Mouse (Mus musculus): ENCODE data around the gene Gm10778.
"Not testable (repeated sequence)": the region's sequence is repeated elsewhere in the genome, so short reads cannot be mapped to it uniquely, and the experiment has no call there.

Gene Gm10778

DNA sequence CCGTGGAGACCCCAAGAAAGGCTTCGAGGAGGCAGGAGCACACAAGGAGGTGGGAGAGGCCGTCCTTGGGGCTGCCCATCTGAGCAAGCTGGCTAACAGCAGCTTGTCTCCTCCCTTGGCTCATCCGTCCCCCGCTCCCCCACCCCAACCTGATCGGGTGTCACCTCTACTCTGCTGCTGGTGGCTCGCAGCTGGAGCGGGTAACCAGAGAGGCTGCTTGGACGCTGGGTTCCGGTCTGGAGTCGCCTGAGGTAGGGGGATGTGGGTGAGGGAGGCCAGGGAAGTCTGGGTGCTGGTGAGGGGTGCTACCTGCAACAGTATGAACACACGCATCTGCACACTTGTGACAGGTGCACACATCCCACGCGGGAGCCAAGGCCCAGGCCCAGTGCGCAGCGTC, 20.5 kb upstream of the Gm10778 start, which contains the start of gene Ankrd24:
Ankrd24 (plus strand) TSS at position 151 of the 400 bp plus-strand sequence.
- DNase-seq (ENCODE audit: low read depth, low spot score), result no peak

DNA sequence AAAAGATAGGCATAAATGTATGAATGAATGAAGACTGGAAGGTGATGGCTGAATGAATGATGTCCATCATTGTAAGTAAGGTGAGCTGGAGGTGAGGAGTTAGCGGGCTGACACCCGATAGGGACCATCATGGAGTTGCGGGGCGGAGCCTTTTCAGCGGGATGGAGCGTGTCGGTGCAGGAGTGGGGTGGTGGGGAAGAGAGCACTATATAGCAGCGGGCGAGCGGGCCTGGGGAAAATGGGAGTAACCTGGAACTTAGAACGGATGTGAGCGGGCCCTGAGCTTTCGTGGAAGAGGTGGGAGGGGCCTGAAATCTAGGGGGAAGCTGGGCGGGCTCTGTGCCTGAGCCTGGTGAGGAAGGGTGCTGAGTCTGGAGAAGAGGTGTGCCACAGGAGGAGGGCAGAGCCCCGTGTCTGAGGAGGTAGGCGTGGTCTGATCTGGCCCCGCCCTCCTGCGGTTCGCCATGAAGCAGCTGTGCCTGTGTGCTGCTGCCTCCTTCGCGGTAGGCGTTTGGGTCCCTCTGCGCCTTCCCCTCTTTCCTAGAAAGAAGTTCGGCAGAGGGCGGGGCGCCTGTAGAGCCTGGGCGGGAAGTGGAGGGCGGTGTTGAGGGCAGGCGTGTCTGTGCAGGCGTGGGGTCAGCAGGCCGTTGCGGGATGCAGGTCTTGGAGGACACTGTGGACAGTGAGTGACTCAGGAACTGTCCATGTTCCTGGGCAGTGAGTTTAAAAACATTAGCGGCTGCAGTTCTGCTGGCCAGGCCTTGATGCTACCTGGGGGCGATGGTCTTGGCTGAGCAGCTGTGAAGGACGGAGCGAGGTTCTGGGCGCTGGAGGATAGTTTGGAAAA, 15.4 kb upstream of the Gm10778 start:
- peak; percentile 60 for DNase-seq (ENCODE audit: low read depth, low spot score)

DNA sequence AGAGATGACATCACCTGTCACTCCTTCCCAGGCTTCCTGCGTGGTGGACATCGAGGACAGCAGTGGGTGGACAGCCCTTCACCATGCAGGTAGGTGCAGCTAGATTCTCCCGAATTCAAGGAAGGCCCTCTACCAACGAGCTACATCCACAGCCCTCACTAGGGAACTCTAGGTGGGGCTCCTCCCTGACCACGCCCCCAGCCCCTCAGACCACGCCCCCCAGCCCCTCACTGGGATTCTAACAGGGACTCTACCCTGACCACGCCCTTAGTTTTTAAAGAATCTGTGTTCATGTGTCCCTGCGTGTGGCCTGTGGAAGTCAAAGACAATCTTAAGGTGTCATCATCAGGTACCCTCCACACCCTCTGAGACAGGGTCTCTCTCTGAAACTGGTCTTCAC, 12.5 kb upstream of the Gm10778 start:
- DNase-seq (ENCODE audit: low read depth, low spot score), result no peak

DNA sequence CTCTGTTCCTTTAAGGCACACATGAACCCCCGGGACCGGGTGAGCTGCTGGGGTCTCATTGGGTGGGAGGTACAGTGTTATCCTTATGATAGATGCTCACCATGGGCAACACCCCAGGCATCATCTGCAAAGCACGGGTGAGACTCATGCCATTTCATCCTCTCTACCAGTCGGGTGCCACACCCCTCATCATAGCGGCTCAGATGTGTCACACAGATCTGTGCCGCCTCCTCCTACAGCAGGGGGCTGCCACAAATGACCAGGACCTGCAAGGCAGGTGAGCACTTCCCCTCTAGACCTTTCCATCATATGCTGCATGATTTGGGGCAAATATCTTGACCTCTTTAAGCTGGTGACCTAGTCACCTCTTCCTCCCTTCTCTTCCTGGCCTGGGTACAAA, 10.8 kb upstream of the Gm10778 start:
- DNase-seq (ENCODE audit: low read depth, low spot score), result no peak

DNA sequence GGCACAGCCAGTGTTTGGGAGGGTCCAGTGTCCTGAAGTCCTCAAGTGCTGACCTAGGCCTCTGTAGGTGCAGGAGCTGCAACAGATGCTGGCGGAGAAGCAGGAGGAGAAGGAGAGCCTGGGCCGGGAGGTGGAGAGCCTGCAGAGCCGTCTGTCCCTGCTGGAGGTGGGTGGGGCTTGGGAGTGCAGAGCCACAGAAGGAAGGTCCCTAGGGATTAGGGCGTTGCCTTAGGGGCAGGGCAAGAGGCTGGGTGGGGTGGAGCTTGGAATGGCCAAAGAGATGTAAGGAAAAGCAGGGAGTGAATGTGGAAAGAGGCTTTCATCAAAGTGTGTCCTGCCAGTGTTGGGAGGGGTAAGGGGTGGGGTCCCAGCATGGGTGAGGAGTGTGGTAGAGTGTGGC, 8.0 kb upstream of the Gm10778 start:
- DNase-seq (ENCODE audit: low read depth, low spot score), result not testable (repeated sequence)

DNA sequence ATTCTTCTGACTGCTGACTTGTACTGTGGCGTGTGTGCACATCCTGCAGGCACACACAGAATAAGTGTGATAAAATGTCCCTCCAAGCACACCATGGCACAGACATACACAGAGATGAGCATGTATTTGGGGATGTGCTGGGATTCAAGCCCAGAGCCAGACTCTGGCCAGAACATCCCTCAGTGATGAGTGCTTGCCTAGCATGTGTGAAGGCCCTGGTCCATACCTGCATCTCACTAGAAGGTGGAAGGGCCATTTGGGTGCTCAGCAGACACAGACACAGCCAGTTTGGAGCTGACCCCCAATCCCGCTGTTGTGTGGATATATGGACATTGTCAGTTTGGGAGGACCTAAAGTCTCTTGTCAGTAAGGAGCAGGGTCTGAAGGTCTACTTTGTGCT, 7.3 kb upstream of the Gm10778 start:
- DNase-seq (ENCODE audit: low read depth, low spot score), result no peak

DNA sequence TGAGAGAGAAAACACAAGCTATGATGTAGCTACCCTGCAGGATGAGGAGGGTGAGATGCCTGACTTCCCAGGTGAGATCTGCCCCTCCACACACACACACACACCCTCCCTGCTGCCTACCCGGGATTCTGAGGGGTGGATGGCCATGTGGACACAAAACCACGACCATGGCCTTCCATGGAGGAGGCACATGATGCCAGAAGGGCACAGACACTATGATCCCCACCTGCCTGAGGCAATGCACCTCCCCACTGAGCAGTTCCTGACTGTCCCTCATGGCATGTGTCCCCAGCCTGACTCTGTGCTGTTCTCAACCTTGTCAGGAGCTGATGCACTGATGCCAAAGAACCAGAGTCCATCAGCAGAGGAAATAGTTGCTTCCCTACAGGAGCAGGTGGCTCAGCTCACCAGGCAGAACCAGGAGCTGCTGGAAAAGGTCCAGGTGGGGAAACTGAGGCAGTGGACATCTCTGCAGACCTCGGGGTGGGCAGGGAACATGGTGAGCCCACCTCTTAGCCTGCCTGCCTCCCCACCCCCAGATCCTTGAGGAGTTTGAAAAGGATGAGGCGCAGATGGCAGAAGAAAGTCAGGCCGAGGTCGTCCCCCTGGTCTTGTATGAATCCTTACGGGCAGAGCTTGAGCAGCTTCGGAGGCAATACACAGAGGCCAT, 6.7 kb upstream of the Gm10778 start:
- no peak for DNase-seq (ENCODE audit: low read depth, low spot score)

DNA sequence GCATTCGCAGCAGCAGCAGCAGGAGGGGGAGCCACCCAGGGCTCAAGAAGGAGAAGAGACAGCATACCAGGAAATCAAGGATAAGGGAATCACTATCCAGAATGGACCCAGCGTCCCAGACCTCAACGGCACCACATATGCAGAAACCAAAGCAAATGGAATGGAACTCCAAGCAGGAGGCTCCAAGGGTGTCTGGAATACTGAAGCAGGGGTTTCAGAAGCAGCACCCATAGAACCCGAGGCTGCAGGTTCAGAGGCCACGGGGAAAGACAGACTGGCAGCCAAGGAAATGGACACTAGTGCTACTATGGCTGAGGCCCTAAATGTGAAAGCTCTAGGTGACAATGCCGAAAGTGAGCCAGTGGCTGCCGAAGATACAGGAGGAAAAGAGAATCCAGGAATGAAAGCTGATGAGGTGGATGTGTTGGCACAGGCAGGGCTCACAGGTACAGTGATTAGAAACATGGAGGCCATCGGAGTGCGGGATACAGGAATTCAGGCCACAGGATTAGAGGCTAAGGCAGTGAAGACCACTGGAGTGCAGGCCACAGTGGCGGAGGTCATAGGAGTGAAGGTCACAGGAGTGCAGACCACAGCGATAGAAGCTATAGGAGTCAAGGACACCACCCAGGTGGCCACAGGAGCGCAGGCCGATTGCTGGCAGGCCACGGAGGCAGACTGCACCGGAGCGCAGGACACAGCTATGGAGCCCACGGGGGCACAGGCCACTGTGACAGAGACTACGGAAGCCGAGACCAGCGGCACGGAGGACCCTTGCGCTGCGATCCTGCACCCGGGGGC, 6.0 kb upstream of the Gm10778 start:
- no peak for DNase-seq (ENCODE audit: low read depth, low spot score)

DNA sequence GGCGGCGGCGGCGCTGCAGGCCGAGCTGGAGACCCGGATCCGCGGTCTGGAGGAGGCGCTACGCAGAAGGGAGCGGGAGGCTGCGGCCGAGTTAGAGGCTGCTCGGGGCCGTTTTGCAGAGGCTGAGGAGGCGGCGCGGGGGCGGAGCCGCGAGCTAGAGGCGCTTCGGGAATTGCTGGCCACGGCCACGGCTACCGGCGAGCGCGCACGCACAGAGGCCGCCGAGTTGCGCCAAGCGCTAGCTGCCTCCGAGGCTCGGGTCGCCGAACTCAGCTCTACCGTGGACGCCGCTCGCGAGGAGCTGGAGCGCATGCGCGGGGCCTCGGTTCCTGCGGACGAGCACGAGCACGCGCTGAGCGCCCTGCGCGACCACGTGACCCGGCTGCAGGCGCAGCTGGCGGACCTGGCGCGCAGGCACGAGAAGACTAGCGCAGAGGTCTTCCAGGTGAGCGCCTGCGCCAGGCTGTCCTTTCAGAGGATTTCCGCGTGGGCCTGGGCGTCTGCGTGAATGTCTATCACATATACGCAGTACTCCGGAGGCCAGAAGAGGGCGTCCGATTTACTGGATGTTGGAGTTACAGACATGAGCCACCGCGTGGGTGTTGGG, 5.3 kb upstream of the Gm10778 start:
- peak; percentile 85 for DNase-seq (ENCODE audit: low read depth, low spot score)

DNA sequence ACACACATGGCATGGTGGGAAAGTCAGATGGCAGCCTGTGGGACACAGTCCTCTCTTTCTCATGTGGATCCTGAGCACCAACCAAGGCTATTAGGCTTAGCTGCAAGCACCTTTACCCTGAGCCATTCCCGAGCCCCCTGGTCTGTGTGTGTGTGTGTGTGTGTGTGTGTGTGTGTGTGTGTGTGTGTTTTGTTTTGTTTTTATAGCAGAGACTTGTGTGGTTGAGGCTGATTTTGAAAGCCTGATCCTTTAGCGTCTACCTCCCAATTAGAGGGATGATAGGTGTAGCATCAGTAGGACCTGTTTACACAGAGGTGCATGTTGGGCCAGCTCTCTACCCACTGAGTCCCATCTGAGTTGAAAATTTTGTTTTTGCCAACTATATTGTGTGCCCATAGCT, 4.7 kb upstream of the Gm10778 start:
- DNase-seq (ENCODE audit: low read depth, low spot score), result no peak

DNA sequence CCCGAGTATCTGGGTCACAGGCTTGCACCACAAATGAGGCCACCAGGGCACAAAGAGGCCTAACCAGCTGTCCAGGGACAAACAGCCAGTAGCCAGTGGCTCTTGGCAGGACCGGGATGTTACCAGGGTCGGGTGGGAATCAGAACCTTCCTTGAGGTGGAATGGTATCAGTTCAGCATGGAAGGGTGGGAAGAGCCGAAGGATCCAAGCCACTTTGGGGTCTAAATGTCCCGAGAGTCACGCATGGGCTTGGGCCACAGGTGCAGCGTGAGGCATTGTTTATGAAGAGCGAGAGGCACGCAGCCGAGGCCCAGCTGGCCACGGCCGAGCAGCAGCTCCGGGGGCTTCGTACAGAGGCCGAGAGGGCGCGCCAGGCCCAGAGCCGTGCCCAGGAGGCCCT, 4.1 kb upstream of the Gm10778 start:
- DNase-seq (ENCODE audit: low read depth, low spot score), result no peak

DNA sequence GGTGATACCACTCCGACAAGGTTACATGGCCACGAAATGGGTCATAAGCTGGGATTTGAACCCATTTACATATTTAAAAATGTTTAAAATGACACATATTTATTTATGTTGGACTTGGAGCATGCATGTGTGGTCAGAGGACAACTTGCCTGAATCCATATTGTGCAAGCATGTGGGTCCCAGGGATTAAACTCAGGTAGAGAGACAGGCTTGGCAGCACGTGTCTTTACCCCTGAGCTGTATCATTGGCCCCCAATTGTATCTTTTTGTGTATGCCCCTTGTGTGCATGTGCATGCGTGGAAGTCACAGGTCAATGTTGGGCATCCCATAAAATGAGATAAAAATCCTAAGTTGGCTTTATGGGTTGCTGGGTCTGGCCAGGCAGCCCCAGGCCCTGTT, 3.5 kb upstream of the Gm10778 start:
- DNase-seq (ENCODE audit: low read depth, low spot score), result no peak

DNA sequence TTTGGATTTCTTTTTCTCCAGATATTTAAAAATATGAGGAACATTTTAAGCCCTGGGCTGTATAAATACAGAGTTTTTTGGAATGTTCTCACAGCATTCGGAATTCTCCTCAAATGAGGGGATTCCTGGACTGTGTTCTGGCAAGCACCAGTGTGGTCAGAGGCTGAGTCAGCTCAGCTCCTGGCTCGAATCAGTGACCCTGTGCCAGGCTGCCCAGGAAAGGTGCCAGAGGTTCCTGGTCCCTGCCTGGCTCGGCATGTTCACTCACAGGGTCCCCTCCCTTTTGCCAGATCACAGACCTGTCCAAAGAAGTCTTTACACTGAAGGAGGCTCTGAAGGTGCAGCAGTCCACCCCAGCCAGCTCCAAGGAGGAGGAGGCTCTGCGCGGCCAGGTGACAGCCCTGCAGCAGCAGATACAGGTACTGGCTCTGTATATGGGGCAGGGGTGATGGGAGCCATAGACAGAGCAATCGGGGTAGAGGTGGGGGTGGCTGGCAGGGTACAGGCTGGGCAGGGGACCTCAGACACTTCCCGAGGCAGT, 2.8 kb upstream of the Gm10778 start:
- DNase-seq (ENCODE audit: low read depth, low spot score), result no peak

DNA sequence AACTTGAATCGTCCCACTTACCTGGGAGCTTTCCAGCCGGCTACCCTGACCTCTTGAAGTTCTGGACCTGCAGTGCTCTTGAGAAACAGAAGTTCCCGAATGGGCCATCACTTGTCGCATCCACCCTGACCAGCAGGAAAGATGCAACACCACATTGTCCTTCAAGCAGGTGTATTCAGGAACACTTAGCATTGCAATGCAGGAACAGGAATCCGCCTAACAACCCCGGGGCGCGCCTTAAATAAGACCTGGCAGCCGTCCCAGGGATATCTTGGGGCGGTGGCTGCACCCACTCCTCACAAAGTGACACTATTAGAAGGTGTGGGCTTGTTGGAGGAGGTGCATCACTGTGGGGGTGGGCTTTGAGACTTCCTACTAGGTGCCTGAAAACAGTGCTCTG, 6.3 kb downstream of the Gm10778 start:
- DNase-seq (ENCODE audit: low read depth, low spot score), result no peak

DNA sequence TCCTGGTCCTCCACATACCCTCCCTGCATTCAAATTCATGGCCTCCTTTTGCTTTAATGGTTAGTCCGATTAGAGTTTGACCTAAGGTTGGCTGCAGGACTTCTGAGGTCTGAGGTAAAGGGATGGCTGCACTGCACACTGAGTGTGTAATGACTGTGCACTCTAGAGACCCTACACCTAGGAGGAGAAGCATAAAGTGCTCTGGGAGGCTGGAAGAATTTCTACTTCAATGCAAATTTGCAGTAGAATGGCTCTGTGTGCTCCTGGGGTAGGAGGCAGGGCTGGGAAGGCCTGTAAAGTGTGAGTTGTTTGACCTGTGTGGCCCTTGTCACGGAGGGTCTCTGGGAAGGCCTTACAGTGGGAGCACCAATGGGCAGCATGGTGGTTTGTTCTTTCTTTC, 7.3 kb downstream of the Gm10778 start:
- DNase-seq (ENCODE audit: low read depth, low spot score), result no peak

DNA sequence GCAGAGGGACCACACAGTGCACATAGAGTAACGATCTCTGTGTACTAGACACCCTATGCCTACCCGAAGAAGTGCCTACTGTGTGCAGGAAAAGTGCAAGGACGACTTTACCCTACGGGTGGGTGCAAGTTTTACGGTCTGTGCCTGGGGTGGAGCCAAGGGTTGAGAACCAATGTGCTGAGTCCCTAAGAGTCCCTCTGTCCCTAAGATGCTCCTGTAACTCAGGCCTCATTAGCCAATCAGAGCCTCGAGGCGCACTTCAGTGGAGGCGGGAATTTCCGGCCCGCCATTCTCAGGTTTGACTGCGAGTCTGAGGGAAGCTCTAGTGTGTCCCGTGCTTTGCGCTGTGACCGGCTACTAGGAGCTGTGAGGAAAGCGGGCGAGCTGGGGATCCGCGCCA, 38.3 kb downstream of the Gm10778 start:
- DNase-seq (ENCODE audit: low read depth, low spot score), result not testable (repeated sequence)

DNA sequence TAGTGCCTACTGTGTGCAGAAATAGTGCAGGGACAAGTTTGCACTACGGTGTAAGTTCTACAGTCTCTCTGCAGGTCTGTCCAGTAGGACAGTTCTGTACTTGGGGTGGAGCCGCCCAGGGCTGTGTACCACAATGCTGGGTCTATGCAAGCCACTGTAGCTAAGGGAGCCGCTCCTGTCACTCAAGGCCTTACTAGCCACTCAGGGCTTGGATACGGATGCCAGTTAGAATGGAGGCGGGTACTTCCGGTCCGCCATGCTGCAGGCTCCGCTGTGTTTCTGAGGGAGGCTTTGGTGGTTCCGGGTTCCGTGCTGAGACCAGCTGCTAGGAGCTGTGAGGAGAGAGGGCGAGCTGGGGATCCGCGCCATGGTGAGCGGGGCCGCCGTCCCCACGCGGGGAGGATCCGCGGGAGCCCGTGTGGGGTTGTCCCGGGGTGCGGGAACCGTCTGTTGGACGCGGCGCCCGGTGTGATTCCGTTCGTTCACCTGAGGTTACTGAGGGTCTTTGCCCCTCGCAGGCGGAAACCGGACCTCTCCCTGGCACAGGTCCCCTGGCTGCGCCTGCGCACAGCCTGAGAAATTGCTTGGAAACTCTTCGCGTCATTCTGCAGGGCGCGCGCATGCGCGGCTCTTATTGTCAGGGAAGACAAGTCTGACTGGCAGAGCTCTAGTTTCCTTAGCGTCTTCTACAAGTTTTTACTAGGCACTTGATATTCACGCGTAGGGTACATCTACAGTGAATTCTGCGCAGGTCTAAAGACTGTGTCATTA, 55.9 kb downstream of the Gm10778 start, which contains the start of gene Zfp433:
Zfp433 (plus strand) TSS at position 295 of the 771 bp plus-strand sequence.
- not testable (repeated sequence) for DNase-seq (ENCODE audit: low read depth, low spot score)
